Mouse (Mus musculus) urinary bladder, postnatal 25 days (tissue): ENCODE results near the gene Cope.

Experiments used
- DNase-seq: peaks from one replicate; pipeline ENCODE4 v3.0.0; 2022; ENCODE audit warnings: low spot score

The Cope gene

GRCm38 (mm10) chr8:70302358-70302890, at the start of gene Cope, which contains the start of gene Ddx49:
Gene Cope (plus strand): TSS chr8:70302518.
Gene Ddx49 (minus strand): TSS chr8:70302489.
- DNase-seq: peak; percentile 93

- DNase-seq: no peak
These were observed 47.7 kb upstream of the Cope start for GRCm38 (mm10) chr8:70254628-70255027.

DNA sequence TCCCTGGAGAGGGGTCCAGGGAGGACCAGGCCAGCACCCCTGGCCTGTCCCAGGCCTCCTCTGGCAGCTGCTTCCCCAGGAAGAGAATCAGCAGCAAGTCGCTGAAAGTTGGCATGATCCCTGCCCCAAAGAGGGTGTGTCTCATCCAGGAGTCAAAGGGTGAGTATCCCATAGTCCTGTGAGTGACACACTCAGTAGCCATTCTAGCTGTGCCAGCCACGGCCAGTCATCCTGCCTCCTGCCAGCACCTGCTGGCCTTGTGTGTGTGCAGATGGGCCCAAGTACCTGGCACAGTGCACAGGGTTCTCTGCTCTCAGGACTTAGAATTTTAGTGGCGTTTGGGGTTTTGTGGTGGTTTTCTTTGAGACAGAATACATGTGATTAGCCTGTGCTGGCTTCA, 44.9 kb upstream of the Cope start:
- no peak for DNase-seq

DNA sequence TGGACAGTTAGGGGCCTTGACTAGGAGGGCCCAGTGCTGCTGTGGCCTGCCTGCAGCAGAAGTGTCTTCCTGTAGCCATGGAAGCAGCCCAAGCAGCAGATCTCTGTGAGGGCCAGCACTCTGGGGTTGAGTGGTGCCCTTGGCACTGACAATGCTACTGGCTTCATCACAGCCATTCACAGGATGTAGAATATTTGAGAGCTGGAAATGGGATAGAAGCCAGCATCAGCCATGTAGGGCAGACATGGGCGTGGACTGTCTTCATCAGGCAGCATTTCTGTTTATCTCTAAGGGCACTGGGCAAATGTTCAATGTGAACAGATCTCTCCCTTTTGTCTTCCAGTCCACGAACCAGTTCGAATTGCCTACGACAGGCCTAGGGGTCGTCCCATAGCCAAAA, 43.7 kb upstream of the Cope start:
- DNase-seq: no peak

DNA sequence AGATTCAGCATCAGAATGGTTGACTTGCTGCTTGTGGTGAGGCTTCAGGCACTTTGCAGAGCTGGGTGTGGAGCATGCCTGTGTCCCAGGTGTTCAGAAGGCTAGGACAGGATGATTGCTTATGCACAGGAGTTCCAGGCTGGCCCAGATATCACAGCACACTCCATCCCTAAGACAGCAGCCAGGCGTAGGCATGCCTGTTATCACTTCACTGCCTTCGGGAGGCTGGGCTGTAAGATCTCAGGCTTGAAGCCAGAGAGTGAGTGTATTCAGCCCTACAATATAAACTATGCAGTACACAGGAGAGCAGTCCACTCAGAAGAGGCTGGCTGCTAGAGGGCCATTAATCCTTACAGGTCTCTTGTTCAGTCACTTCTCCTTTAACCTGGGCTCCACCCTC, 43.3 kb upstream of the Cope start:
- DNase-seq: no peak

DNA sequence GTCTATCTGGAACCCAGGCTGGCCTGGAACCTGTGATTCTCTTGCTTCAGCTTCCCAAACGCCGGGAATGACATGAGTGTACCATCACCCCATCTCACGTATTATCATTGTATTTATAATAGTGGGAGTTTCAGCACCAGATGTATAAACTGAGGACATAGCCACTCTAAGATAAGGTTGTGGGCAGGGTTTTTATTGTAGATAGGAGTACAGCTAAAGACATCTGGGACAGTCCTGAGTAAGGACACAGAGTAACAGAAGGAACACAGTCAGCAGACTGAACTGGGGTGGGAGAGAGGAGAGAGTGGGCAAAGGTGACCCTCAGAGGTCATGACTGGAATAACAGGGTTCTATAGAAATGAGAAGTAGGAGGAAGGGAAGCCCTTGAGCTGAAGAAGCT, 34.6 kb upstream of the Cope start:
- DNase-seq: no peak

- no peak for DNase-seq
These were observed 34.0 kb upstream of the Cope start for GRCm38 (mm10) chr8:70268311-70268710.

GRCm38 (mm10) chr8:70268799-70269565, 33.3 kb upstream of the Cope start:
- DNase-seq: no peak

GRCm38 (mm10) chr8:70272949-70273348, 29.4 kb upstream of the Cope start:
- no peak for DNase-seq

DNA sequence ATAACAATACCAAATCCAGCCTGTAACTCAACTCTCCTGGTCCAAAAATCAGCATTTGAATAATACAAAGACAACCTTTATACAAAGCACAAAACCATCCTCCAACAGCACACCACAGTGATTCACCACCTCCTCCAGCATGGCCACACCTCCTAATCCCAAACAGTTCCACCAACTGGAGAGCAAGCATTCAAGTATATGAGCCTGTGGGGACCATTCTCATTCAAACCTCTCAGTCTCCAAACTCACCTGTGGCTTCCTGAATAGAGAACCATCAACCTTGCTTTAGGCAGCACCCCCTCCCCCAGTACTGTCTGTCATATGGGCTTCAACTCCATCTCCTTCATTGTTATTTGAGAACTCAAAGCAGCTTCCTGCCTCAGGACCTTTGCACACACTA, 28.0 kb upstream of the Cope start:
- DNase-seq: no peak

GRCm38 (mm10) chr8:70276476-70276875, 25.8 kb upstream of the Cope start:
- DNase-seq: no peak

- DNase-seq: no peak
These were observed 24.1 kb upstream of the Cope start for GRCm38 (mm10) chr8:70278175-70278574.

DNA sequence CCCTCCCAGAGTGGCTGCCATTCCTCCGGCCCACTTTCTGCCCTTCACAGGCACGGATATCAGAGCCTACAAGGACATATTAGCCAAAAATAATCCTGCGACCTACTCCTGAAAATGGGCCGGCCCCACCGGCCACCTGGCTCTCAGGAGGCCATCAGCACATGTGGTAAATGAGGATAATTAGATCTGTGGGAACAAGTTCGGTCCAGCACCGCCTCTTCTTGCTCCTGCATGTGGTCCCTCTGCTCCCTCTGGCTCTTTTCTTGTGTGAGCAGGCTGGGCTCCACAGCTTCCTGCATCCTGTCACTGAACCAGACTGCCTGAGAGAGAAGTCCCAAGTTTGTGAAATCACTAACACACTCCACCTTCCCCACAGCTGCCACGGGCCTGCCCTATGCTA, 23.1 kb upstream of the Cope start:
- DNase-seq: no peak

DNA sequence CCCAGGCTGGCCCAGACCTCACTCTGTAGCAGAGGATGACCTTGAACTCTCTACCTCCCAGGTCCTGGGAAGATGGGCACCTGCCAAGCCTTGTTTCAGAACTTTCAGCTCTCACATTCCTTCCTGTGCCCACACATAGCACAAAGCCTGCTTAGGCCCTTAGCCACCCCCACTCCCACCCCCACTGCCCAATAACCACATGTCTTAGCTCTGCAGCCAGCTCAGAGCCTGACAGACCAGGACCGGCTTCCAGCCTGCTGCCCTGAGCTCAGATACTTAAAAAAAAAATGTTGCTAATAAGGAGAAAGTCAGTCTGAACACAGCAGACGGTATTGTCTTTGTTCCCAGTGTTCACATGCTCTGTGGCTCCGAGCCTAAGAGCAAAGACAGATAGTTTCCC, 21.3 kb upstream of the Cope start:
- DNase-seq: no peak

GRCm38 (mm10) chr8:70282603-70283135, 19.6 kb upstream of the Cope start, which contains the start of gene Homer3:
Gene Homer3 (plus strand): TSS chr8:70282827.
- peak; percentile 90 for DNase-seq

- peak; percentile 40 for DNase-seq
These were observed 18.9 kb upstream of the Cope start for GRCm38 (mm10) chr8:70283136-70284077.

GRCm38 (mm10) chr8:70284421-70284820, 17.9 kb upstream of the Cope start:
- DNase-seq: no peak

DNA sequence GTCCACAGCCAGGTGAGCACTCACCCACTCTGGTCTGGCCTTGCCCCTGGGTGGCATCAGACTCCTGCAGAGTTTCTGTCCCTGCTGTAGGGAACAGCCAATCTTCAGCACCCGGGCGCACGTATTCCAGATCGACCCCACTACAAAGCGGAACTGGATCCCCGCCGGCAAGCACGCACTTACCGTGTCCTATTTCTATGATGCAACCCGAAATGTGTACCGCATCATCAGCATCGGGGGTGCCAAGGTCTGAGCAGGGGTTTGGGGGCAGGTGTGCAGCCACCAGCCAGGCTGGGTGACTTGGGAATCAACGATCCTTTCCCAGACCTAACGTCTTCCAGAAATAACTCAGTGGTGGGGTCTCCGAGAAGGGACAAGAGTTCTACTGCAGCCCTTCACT, 17.0 kb upstream of the Cope start:
- no peak for DNase-seq

DNA sequence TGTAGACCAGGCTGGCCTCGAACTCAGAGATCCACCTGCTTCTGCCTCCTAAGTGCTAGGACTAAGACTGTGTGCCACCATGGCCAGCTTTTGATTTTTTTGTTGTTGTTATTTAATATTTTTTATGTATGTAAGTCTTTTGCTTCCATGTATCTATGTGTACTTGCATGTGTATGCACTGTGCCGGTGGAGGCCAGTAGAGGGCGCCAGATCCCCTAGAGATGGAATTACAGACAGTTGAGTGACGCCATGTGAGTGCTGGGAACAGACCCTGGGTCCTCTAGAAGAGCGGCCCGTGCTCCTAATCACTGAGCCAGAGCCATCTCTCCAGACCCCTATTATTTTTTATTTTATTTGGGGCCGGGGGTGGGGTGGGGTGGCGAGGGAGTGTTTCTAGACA, 15.6 kb upstream of the Cope start:
- no peak for DNase-seq

DNA sequence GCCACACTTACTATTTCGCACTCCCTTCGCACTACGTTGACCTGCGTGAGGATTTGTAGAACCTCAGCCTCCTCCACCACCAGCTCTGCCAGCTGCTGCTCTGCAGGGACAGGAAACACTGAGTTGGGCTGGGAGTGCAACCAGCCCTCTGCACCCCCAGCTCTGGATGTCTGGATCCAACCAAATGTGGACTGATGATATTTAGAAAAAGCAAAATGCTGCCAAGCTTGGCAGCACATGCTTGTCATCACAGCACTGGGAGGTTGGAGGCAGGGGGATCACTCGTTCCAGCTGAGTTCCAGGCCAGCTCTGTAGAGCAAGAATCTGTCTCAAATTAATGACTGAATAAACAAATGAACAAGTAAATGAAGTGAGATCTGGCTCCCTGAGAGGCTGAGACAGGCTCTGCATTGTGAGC, 8.3 kb upstream of the Cope start:
- no peak for DNase-seq

DNA sequence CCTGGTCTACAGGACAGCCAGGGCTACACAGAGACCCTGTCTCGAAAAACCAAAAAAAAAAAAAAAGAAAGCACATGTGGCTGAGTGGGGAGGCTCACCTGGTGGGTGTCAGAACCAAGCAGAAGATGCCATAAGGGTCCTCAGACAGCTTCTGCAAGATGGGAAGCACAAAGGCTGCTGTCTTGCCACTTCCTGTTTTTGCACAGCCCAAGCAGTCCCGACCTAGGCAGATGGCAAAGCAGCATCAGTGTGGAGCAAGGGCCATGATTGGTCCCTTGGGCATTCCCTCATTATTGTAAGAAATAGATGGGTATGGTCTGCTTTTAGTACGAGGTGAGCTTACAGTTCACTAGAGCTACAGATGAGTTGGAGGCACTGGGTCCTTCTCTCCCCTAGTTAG, 1.4 kb upstream of the Cope start:
- no peak for DNase-seq

- DNase-seq: no peak
These were observed 583 bp downstream of the Cope start for GRCm38 (mm10) chr8:70302901-70303300.

DNA sequence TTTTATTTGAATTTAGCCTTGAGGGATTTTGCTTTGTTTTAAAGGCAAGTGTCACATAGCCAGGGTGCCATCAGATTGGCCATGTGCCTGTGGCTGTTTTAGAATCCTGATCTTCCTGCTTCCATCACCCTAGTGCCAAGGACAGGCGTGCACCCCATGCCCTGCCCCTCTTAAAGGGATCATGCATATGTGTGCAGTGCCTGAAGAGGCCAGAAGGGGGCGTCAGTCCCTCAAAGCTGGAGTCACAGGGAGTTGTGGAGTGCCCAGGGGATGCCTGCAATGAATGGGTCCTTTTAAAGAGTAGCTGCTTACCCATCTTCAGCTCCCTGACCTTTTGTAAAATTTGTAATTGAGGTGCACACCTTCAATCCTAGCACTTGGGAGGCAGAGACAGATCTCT, 7.0 kb downstream of the Cope start:
- DNase-seq: no peak
